Mouse (Mus musculus) thymus, adult 2 months (tissue): ENCODE measurements at regions not wholly inside any gene's neighbourhood (a gene's known extent, or its start where the extent isn't known, plus 50 kb on each side); places are given as distances from the start of the nearest gene placed in this dataset.

Experiments used
- CTCF ChIP-seq: fragments of 200-500 bp; IDR thresholded peaks from 2 replicates; pipeline ENCODE4 v1.5.1; 2012; ENCODE audit warnings: mild to moderate bottlenecking, control low read depth, low read length, moderate library complexity, borderline replicate concordance; ENCODE audit not compliant: control insufficient read depth, poor library complexity, insufficient read depth; ENCODE audit errors: extremely low read depth
- POLR2A ChIP-seq: fragments of 200-500 bp; IDR thresholded peaks from 2 replicates; pipeline ENCODE4 v1.6.1; 2012; ENCODE audit warnings: mild to moderate bottlenecking, low read length, control low read depth, moderate library complexity; ENCODE audit not compliant: control insufficient read depth, poor library complexity, insufficient read depth; ENCODE audit errors: extremely low read depth

GRCm38 (mm10) chr17:79170690-79171089 is 119.0 kb downstream of the Qpct start:
- TF ChIP-seq POLR2A (no peak), CTCF (no peak)
